Mouse (Mus musculus): ENCODE measurements around the gene 2210011C24Rik.

GRCm38 (mm10) chr8:84023631-84024030 is 11.7 kb upstream of the 2210011C24Rik start:
- no peak for TF ChIP-seq POLR2A (IDR thresholded peaks at IDR 0.05; ENCODE audit: borderline replicate concordance, insufficient read depth, low read length)
- no peak for TF ChIP-seq CTCF (IDR thresholded peaks at IDR 0.05; ENCODE audit: borderline replicate concordance, insufficient read depth, low read depth, low read length)
